Mouse (Mus musculus): ENCODE results near the gene Saxo2. TPM values are rescaled to one million over a fixed set of nuclear protein-coding genes. Genes with fewer than 3 reads are reported as not detected.

The Saxo2 gene
- total RNA-seq (2023), result 1 to 10 TPM in 1 of 2 experiments, not detected in 1; 1.4 TPM

DNA sequence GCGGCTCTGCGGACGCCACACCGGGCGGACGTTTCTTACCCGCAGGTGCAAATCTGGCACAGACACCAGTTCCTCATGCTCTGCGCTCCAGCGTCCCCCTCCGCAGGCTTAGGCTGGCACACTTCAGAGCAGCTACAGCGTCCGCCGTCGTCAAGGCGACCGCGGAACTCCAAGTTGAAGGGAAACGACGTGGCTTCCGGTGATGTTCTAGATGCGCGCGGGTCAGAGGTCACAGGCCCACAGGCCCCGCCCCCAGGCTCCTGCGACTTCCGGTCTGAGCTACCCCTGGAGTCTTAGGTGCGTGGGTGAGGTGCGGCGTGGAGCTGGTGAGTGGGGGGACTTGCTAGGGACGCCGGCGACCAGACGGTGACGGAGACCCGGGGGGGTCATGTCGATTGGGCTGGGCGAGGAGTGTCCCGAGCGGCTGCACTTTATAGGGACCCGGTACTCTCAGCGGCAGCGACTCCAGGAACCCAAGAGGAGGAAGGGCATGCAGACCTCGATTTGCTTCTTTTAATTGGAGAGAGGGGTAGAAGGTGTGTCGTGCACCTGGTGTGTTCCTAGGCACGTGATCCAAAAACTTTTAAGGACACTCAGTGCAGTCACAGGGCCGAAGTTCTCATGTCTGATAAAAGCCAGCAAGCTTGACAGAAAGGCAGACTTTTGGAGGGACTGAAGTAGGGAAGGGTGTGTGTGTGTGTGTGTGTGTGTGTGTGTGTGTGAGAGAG lies at the start of gene Saxo2, which contains the start of gene Efl1:
Gene Saxo2, minus strand, starts transcription at position 176 of the 728 bp plus-strand sequence.
Gene Efl1, plus strand, starts transcription at position 262 of the 728 bp plus-strand sequence.

Other genes starting within 250 kb of the Saxo2 start
- gene Efl1, start 86 bp upstream of the Saxo2 start, total RNA-seq (2023), result 10 to 100 TPM; 22.6 to 25.8 TPM
- gene Mex3b, start 218.8 kb upstream of the Saxo2 start, total RNA-seq (2023), result 1 to 10 TPM; 1.6 to 2.7 TPM